Mouse (Mus musculus) fat pad, adult 2 months (tissue): Measurements from ENCODE around the gene Add3.
A peak's percentile ranks its signal among the peaks of the same experiment; 100 is the strongest.
"Not testable (repeated sequence)": the region's sequence is repeated elsewhere in the genome, so short reads cannot be mapped to it uniquely, and the experiment has no call there.

Experiments used
- DNase-seq: peaks from one replicate; pipeline ENCODE4 v3.0.0-alpha.2; 2011; ENCODE audit warnings: low read depth, low spot score; ENCODE audit errors: extremely low read depth

Gene Add3

DNA sequence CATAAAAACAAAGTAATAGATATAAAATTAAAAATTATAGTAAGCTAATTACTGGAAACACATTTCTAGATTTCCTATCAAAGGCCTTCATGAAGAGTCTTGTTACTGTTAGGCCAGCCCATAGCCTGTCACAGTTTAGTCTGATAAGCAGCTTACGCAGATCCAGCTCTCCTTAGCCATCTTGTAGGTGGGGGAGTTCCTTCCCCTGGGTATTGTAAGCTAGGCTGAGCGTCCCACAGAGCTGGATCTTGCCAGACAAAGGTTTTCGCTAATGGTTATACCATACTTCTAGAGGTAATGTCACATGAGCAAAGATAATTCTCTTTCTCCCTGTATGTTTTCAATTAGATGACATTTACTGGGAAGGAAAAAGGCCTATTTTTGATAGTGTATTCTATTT, 50.0 kb downstream of the Add3 start:
- no peak for DNase-seq

DNA sequence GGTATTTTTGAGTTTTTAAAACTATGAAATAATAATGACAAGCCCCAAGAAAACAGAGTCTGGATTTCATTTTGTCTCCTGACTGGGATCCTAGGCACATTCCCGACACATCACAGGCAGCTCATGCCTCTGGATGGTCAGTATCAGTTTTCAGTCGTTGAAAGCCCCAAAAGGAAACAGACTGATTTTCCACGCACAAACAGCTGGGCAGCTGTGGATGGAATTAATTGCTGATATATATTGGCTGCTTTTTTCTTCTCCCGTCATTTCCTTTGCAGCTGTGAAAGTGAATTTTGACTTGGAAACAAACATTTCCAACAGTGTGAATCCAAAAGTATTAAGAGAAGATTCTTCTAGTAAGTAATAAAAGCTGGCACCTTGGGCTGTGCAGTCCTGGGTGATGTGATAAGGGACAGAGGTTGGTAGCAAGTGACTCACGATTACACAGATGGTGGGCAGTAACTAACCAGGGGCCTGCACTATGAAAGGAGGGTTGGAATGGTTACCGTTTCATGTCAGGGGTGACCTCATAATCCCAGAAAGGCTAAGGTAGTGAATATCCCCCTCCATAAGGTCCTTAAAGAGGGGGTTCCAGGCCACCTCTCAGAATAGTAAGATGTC, 51.7 kb downstream of the Add3 start:
- DNase-seq = no peak

DNA sequence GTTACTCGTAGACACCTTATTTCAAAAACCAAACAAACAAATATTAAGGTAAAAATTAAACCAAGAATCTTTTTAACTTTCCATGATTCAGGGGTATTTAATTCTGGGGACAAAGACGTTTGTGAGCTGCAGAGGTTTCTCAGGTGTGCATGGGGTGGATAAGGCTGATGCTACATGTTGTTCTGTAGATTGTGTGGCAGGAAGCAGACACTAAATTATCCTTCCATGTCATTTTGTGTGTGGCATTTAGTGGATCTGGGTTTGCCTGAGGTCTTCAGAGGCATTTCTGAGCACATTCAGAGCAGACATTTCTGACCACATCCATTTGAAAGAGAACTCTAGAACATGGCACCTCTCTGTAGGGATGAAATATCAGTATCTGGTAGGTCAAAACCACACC, 52.9 kb downstream of the Add3 start:
- no peak for DNase-seq

DNA sequence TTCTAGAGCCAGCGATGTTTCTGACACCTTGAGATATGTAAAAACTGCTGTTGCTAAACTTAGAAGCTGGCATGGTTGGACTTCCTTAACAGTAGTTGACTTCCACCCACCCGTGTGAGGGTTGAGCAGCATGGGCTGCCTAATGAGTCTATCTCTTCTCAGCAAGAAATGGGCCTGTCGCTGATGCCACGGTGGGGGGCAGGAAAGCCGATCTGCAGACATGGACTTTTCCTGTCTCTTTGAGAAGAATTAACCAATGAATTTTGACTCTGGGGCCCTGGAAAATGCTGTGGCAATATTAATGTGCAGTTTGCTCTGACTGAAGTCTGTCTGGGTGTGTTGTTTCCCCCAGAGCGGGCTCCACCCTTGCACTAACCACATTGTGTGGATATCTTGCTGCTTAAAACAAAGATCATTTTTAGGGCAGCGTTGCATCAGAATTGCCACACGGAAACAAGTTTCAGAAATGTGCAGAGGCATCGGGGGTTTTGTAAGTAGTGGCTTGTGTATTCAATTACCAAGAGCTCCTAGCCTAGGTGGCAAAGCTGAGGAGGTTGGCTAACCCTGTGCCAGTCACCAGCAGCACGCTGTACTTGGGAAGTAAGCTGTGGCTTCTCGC, 53.8 kb downstream of the Add3 start:
- DNase-seq = peak; percentile 25

DNA sequence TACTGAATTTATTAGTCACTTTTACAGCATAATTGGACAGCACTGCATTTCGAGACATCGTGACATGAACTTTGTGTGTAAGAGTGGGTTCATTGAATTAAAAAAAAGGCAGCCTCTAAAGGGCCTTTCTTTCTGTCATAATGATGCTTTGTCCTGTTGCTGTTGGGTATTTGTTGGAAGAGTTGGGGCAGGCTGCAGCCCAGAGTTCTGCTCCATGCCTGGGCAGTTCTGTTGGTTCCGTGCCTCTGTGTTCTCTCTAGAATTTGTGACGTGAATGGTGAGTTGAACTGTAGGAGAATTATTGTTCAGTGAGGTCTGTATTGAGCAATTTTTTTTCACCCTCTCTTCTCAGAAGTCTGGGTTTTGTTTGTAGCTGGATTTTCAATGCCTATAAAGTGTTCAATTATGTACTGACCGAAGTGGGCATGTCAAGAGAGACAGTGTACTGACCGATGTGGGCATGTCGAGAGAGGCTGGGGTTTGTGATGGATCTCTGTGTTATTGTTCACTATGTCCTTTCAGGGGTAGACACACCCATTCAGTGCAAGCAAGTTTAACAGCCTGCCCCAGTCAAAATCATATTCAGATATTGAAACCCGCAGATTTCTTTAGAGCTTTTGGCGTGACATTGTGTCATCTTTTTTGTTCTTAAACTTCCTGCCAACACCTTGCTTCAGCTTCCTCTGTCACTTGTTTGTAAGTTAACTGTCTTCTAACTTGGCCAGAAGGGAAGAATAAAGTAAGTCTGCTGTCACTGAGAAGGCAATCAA, 54.7 kb downstream of the Add3 start:
- no peak for DNase-seq

DNA sequence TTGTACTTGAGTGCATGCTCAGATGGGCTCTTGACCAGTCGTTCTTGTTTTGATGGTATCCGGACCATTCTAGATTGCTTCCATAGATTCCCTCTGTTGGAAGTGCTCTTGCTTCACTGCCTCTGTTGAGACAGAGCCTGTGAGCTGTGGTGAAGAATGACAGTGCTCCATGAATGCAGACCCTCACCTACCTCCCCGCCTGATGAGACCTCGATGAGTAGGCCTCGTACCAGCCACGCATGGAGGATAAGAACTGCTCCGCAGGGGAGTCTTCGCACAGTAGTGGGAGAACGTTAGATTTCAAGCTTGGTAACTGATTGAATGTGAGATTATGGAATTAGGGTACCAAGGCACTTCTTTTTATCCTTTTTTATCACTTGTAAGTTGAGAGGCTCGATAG, 56.7 kb downstream of the Add3 start:
- no peak for DNase-seq

DNA sequence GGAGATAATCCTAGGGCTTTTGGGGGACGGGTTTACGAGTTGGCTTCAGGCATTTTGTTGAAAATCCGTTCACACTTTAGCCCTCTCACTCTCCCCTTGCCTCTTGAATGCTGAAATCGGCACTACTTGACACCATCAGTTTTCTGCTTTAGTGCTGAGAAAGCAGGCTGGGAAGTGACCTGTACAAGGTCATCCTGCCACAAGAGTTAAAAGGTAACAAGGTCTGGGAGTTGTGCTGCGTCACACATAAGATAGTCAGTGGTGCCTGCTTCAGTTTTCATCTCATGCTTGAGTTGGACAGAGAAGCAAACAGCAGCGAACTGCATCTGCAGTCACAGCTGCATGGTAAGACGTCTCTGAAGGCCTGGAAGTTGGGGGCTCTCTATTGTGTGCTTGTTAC, 57.5 kb downstream of the Add3 start:
- no peak for DNase-seq

DNA sequence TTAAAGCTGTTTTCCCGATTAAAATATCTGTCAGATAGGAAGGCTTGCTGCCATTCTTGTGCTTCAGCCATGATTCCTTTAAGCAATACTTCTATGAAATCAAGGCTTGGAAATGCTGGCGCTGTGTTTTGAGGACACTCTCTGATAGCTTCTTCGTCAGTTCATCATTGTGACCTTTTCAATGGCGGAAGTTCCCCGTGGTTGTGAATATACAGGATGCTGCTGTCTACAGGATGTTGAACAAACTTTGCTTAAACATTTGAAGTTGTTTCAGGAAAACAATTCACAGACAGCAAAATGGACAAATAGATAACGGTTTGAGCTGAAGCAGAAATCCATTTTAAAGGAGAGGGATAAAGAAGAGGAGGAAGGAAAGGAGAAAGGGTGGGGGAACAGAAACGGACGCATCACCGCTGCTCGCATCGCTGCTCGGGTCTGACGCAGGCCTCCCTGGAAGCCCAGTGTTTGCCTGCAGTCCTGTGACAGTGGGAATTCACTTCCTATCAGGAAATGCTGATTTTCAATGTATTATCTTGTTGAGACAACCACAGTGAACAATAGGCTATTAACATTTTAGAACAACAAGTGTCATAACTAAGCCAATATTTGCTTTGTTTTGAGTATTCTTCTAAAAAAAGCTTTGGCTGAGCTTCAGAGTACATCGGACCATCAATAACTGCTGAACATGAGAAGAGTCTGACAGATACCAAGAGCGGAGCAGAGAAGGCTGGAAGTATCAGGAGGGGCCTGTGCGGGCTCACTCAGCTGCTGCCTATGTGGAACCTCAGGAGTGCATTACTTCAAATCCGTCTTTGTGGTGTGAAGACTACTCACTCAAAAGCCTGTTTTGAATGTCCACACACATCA, 58.7 kb downstream of the Add3 start:
- DNase-seq = no peak

DNA sequence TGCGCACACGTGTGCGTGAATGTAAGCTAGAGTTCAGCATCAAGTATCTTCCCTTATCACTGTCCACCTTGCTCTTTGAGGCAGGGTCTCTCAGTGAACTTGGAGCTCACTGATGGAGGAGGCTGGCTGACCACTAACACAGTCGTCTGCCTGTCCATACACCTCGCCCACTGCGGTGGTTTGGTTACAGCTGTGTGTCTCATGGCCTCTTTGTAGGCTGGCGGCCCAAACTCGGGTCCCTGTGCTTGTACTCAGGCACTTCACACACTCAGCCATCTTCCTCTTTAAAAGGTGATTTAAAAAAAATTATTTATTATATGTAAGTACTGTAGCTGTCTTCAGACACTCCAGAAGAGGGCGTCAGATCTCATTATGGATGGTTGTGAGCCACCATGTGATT, 59.5 kb downstream of the Add3 start:
- DNase-seq = no peak

DNA sequence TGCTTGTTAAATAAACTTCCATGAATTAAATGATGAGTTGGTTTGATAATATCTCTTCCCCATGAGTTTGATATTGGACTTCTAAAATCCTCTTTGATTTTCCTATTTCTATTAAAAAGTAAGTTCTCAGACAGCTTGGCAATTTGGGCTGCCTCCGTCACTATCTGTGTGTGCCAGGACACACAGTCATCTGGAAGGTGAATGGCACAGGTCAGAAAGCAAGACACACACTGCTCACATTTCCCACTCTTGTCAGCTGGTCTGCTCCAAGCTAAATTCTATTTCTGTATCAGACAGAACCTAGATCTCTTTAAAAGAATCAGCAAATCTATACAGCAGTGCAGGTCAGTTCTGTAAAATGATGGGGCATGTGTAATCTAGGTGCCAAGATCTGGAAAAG, 61.9 kb downstream of the Add3 start:
- no peak for DNase-seq

DNA sequence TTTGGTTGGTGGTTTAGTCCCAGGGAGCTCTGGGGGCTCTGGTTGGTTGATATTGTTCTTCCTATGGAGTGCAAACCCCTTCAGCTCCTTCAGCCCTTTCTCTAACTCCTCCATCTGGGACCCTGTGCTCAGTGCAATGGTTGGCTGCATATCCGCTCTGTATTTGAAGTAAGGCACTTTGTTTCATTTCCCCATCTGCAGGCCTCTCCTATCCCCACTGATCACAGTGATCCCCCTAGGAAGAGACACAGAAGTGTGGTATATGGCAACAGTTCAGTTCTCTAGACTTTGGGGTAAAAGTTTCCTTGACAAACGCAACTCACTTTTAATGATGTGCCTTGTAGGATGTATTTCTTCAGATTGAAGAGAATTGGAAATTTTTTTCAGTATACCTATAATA, 66.7 kb downstream of the Add3 start:
- no peak for DNase-seq

DNA sequence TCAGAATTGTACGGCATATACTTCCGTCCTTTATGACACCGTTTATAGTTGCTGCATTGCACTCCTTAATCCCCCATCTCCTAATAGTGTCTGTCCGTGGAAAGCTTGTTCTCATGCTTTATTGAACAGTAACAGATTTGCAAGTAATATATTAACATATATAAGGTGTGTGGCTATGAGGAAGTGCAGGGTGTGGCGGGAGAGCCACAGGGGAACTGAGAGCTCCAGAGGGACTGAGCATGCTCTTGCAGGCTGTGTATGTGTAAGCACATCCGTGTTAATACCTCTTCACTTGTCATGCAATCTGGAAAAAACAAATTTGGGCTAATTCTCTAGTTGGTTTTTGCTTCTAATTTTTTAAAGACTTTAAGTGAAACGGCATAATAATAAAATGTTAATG, 68.6 kb downstream of the Add3 start:
- DNase-seq = no peak

DNA sequence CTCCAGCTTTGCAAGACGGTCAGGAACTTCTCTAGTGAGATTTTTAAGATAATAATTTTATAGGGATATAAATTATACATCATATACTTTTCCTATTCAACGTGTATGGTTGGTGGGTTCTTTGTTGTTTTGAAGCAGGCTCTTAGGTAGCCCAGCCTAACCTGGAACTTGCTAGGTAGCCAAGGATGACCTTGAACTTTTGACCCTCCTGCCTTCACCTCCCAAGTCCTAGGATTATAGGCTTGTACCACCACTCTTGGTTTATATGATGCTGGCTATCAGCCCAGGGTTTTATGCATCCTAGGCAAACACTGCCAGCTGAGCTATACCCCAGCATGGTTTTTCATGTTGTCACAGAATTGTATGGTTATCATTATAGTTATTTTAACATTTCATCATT, 70.0 kb downstream of the Add3 start:
- no peak for DNase-seq

DNA sequence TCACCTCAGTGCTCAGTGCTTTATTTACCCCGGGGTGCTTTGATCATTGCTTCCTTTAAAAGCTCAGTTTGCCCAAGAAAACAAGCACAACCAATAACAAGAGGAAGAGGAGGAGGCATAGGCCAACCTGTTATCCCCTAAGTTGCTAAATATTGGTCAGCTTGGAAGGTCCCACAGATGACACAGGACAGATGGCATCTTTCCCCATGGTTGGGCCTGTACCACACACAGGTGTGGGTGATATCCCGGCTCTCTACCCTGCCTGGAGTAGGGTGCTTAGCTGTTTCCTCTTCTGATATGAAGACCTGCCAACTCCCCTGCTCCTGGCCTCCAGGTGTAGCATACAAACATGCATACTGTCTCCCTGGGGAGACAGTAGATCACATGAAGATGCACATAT, 75.1 kb downstream of the Add3 start:
- no peak for DNase-seq

DNA sequence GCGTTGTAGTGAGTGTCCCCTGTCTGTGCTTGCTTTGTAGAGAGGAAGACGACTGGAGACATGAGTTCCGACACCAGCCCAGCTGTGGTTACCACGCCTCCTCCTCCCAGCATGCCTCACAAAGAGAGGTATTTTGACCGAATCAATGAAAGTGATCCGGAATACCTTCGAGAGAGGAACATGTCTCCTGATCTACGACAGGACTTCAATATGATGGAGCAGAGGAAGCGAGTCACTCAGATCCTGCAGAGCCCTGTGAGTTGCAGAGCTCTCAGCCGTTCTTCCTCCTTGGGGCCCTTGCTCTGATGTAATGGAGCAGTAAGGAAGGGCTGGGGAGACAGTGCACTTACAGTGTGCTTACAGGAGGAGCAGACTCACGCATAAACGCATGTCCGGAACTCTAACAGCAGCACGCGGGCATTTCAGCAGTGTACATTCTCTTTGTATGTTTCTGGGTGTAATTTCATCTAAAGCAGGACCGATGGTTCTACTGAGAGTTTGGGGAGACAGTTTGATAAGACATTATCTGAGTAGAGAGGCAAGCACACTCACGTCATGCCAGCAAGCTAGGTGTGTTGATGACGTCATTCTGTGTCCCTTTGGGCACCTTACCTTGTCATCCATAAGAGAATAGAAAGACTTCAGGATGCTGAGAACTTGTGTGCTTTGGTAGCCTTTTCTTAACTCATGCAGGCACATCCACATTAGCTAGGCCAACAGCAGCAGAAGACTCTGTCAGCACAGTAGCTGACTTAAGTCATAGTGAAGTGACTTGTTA, 76.7 kb downstream of the Add3 start:
- no peak for DNase-seq

DNA sequence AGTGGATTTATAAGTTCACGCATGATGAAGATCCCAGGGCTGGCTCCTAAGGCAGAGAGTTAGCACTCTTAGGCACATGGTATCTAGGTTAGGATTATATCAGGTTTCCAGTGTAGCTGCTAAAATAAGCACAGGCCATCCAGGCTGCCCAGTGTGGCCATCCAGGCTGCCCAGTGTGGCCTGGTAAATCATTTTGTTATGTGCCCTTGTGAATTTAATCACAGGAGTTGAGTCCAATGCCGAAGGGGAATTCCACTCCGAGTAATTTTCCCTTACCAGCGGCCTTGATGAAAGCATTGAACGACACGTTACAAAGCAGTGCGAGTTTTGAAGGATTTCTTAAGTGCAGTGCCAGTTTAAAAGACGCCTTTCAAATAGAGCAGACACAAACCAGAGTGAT, 77.6 kb downstream of the Add3 start:
- no peak for DNase-seq

DNA sequence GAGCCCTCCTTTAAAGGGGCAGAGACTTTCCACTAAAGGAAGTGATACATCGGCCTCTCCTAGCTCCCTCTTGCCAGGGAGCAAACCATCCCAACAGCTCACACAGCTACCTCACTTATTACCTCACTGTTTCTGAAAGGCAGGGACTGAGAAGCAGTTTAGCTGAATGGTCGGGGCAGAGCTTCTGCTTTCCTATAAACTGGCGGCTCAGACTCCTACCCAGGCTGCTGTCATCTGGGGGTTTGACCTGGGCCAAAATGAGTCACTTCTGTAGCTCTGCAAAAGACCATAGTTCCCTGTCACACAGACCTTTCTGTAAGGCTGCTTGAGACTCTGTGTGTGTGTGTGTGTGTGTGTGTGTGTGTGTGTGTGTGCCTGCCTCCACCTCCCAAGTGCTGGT, 79.1 kb downstream of the Add3 start:
- DNase-seq = no peak

DNA sequence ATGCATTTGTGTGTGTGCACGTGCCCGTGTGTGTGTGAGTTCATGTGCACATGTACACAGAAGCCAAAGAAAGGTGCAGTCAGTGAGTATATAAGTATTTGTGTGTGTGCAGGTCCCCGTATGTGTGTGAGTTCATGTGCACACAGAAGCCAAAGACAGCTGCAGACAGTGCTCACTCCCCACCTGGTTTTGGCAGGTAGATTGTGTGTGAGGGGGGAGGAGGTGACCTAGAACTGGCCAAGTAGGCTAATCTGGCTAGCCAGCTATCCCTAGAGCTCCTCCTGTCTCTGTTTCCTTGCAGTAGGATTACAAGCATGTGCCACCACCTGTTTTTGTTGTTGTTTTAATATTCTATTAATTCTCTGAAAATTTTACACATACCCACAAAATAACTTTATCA, 80.9 kb downstream of the Add3 start:
- DNase-seq = no peak

DNA sequence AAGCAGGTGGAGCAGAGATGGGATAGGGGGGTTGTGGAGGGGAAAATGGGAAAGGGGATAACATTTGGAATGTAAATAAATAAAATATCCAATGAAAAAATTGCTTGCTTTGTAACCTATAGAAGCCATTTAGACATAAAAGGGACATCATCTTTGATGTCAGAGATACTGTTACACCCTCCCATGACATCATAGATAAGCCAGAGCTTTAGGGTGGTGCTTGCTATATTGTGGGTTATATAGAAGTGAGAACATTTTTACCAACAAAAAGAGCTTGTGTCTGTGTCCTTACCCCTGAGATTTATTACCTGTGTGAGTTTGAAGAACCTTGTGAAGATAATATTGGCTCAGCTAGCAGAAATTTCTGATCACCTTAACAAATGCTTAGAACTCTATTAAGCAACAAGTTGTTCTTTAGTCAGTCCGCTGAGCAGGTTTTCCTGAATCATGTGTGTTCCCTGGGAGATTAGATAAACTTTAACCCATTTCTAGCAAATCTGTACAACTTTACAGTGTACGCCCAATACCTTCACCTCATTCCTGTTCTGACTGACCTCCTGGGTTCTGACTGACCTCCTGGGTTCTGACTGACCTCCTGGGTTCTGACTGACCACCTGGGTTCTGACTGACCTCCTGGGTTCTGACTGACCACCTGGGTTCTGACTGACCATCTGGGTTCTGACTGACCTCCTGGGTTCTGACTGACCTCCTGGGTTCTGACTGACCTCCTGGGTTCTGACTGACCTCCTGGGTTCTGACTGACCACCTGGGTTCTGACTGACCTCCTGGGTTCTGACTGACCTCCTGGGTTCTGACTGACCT, 85.2 kb downstream of the Add3 start:
- DNase-seq = not testable (repeated sequence)

DNA sequence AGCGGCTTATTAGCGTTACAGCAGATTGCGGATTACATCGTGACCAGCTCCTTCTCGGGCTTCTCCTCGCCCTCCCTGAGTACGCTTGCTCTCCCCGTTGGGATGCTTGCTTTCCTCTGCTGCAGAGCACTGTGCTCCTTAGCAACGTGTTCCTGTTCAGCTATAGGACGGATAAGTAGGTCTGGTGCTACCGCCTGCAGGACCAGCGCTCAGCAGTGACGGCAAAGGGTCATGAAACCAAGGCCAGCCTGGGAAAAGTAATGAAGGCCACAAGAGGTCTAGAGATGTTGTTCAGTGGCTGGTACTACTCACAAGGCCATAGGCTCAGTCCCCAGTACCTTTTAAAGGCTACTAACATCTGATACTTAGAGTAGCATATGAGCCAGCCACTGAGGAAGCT, 86.4 kb downstream of the Add3 start:
- DNase-seq = no peak
